Mouse (Mus musculus): ENCODE data around the gene Pacs1.
"Not testable (repeated sequence)": the region's sequence is repeated elsewhere in the genome, so short reads cannot be mapped to it uniquely, and the experiment has no call there.

Gene Pacs1

GRCm38 (mm10) chr19:5267015-5267414, 5.9 kb downstream of the Pacs1 start:
- no peak for DNase-seq

GRCm38 (mm10) chr19:5257140-5257539, 15.8 kb downstream of the Pacs1 start:
- DNase-seq, result peak; percentile 38 to 57

- not testable (repeated sequence) for DNase-seq
These were observed 35.9 kb downstream of the Pacs1 start for GRCm38 (mm10) chr19:5236981-5237380.

- DNase-seq, result peak in 1 of 2 experiments; percentile 10
These were observed 40.2 kb downstream of the Pacs1 start for GRCm38 (mm10) chr19:5232696-5233095.

GRCm38 (mm10) chr19:5230110-5230509, 42.8 kb downstream of the Pacs1 start:
- no peak for DNase-seq

GRCm38 (mm10) chr19:5224624-5225023, 48.3 kb downstream of the Pacs1 start:
- DNase-seq, result no peak

GRCm38 (mm10) chr19:5224077-5224476, 48.8 kb downstream of the Pacs1 start:
- DNase-seq, result no peak

- DNase-seq, result no peak
These were observed 51.0 kb downstream of the Pacs1 start for GRCm38 (mm10) chr19:5221926-5222325.

GRCm38 (mm10) chr19:5221219-5221723, 51.6 kb downstream of the Pacs1 start:
- not testable (repeated sequence) for DNase-seq

GRCm38 (mm10) chr19:5220389-5220788, 52.5 kb downstream of the Pacs1 start:
- DNase-seq, result no peak

GRCm38 (mm10) chr19:5201691-5202090, 71.2 kb downstream of the Pacs1 start:
- no peak for DNase-seq

GRCm38 (mm10) chr19:5200617-5201016, 72.3 kb downstream of the Pacs1 start:
- peak in 1 of 2 experiments; percentile 21 for DNase-seq

GRCm38 (mm10) chr19:5198553-5198952, 74.4 kb downstream of the Pacs1 start:
- no peak for DNase-seq

GRCm38 (mm10) chr19:5195417-5196035, 77.4 kb downstream of the Pacs1 start:
- DNase-seq, result peak in 1 of 2 experiments; percentile 28

- DNase-seq, result no peak
These were observed 80.5 kb downstream of the Pacs1 start for GRCm38 (mm10) chr19:5192397-5192796.

GRCm38 (mm10) chr19:5187439-5187838, 85.5 kb downstream of the Pacs1 start:
- DNase-seq, result no peak

- no peak for DNase-seq
These were observed 91.0 kb downstream of the Pacs1 start for GRCm38 (mm10) chr19:5181926-5182325.

- DNase-seq, result no peak
These were observed 94.3 kb downstream of the Pacs1 start for GRCm38 (mm10) chr19:5178631-5179030.

- DNase-seq, result no peak
These were observed 102.5 kb downstream of the Pacs1 start for GRCm38 (mm10) chr19:5170430-5170829.

GRCm38 (mm10) chr19:5167477-5167876, 105.4 kb downstream of the Pacs1 start:
- DNase-seq, result no peak

- DNase-seq, result peak in 1 of 2 experiments; percentile 17
These were observed 108.5 kb downstream of the Pacs1 start for GRCm38 (mm10) chr19:5164380-5164779.

- no peak for DNase-seq
These were observed 111.0 kb downstream of the Pacs1 start for GRCm38 (mm10) chr19:5161913-5162312.

- DNase-seq, result no peak
These were observed 120.7 kb downstream of the Pacs1 start for GRCm38 (mm10) chr19:5152261-5152660.

GRCm38 (mm10) chr19:5151741-5152140, 121.2 kb downstream of the Pacs1 start:
- DNase-seq, result no peak

- DNase-seq, result peak; percentile 21 to 58
These were observed 121.6 kb downstream of the Pacs1 start for GRCm38 (mm10) chr19:5151331-5151730.
